Mouse (Mus musculus) small intestine, adult 2 months (tissue): ENCODE measurements around the gene Fgf18.

Experiments used
- CTCF ChIP-seq: fragments of 200-500 bp; IDR thresholded peaks from 2 replicates; pipeline ENCODE4 v1.5.1; 2012; ENCODE audit warnings: low read depth, mild to moderate bottlenecking, control low read depth, inconsistent platforms, low read length, moderate library complexity, mixed read lengths; ENCODE audit not compliant: insufficient replicate concordance, insufficient read length; ENCODE audit errors: extremely low read depth
- POLR2A ChIP-seq: fragments of 200-500 bp; IDR thresholded peaks from 2 replicates; pipeline ENCODE4 v1.6.1; 2012; ENCODE audit warnings: low read depth, mild to moderate bottlenecking, control low read depth, inconsistent platforms, low read length, moderate library complexity

GRCm38 (mm10) chr11:33104911-33105316 is 42.3 kb downstream of the Fgf18 start:
- no peak for TF ChIP-seq CTCF
- TF ChIP-seq POLR2A, result no peak
